Mouse (Mus musculus) MN1 (cell line): Measurements from ENCODE around the gene Slc5a10.

Experiments
- DNase-seq: peaks from one replicate; pipeline ENCODE4 v3.0.0-alpha.2; 2016; ENCODE audit warnings: low spot score

Slc5a10 gene

DNA sequence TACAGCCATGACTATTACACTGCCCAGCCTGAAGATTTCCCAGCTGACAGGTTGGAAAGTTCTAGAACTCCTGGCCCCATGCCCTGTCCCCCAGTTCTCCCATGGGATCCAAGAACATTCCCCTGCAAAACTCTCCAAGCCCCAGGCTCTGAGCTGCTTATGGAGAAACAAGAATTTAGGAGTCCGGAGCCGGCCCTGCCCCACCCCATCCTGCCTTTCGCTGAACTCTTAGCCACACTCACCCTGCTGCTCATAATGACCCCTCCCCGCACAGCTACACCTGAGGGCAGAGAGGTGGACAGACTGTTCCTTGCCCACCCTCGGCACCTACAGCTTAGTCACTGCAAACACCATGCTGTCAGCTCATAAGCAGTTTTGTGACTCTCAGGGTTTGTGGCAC lies 52.8 kb downstream of the Slc5a10 start:
- no peak for DNase-seq

DNA sequence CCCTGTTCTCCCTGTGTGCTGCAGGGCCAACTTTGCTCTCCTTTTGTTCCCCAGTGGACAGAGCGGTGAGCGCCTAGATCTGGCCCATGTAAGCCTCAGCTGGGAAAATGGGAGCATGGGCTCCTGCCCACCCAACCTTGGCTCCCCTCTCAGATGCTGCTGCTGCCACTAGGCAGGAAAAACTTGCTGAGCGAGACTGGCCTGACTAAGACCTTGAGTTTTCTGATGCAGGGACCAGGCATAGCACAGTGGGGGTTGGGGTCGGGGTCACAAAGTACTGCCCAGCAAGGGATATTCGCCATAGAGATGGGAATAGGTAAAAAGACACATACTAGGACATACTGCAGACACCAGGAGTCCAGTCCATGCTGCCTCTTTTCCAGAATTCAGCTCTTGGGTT lies 53.4 kb downstream of the Slc5a10 start:
- DNase-seq = no peak

DNA sequence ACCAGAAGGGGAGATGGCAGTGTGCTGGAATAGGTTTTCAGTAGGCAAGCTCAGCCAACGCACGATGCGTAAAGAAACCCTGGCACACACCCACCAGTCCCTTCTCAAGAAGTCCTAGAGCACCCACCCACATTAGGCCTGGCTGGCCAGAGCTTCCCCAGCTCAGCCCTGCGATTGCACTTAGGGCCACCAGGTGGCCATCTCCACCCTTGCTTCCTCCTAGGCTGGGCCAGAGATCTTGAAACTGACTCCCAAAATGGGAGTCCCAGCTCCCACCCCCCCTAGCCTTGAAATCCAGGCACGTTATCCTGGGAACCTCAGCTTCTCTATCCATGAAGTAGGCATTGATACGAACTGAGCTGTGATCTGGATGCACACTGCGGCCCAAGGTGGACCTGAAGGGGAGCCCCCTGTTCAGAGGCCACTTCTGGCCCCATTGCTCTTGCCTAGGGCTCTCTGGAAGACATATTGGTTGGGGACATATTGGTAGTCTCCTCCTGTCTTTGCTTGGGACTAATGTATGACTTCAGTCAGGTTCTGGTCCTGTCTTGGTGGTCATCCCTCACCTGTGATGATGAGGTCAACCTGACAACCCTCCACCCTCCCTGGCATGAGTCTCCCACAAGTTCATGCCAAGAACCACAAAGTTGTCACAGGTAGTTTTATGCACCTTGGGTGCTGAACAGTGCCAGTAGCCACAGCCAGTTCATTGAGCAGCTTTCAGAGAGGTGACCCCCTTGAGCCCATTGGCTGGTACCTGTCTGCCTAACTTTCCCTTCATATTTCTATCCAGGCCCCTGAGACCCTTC lies 54.4 kb downstream of the Slc5a10 start:
- peak; percentile 59 for DNase-seq

GRCm38 (mm10) chr11:61665401-61665800 lies 55.2 kb downstream of the Slc5a10 start:
- no peak for DNase-seq

- DNase-seq = no peak
Measured at GRCm38 (mm10) chr11:61662189-61662588, 58.4 kb downstream of the Slc5a10 start.

DNA sequence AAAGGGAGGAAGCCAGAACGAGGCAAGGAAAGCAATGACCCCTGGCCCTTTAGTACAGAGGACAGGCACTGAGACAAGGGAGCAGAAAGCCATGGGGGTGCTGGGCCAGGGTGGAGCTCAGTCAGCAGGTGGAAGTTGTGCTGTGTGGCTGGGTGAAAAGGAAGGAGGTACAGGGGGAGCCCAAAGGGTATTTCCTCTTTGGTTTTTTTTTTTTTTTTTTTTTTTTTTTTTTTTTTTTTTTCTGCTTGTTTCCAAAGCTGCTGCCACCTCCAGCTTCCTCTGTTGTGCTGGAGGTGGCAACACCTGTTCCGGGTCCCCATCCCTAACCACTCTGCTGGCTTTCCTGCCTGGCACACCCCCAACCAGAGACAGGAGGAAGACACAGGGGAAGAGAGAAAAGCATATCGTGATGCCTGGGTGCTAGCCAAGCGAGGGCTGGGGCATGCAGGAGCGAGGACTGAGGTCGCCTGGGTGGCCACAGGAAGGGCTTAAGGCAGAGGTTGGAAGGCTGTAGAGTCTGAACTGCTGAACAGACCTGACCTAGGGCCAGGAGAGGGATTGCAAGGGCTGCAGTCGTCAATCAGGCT lies 59.7 kb downstream of the Slc5a10 start:
- no peak for DNase-seq

DNA sequence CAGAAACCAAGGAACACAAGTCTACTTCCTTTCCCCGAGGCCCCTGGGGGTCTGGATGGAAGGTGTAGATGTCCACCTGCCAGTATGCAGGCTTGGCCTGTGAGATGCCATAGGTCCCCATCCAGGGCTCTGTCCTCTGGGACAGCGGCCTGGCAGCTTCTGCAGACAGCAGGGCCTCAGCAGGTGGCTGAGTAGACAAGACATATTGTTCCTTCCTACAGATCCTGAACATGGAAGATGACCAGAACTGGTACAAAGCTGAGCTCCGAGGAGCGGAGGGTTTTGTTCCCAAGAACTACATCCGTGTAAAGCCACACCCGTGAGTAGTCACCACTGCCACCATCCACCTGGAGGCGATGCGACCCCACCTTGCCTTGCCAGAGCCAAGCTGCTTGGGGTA lies 60.6 kb downstream of the Slc5a10 start:
- DNase-seq = no peak

- peak; percentile 79 for DNase-seq
Measured at GRCm38 (mm10) chr11:61659011-61659858, 61.4 kb downstream of the Slc5a10 start.

DNA sequence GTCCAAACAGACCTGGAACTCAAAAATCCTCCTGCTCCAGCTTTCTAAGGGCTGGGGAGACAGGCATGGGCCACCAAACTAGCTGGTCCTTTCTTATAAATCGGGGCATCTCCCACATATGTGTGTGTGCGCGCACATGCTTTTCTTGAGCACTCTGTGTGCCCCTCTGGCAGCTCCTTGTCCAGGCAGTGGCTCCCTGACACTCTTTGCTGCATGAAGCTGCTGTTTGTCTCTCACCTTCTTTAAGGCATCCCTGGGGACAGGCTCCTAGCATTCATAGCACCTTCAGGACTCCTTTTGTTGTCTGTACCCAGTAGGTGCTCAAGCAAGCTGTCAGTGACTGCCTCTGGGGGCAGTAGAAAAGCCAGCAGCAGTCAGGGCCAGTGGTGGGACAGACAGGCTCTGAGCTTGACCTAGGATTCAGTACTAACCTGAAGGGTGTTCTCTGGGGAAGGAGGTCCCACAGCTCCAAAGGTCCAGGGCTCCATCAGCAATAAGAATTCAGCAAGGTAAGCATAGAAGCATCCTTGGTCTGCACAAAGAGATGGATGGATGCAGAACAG lies 62.2 kb downstream of the Slc5a10 start:
- peak; percentile 30 for DNase-seq

DNA sequence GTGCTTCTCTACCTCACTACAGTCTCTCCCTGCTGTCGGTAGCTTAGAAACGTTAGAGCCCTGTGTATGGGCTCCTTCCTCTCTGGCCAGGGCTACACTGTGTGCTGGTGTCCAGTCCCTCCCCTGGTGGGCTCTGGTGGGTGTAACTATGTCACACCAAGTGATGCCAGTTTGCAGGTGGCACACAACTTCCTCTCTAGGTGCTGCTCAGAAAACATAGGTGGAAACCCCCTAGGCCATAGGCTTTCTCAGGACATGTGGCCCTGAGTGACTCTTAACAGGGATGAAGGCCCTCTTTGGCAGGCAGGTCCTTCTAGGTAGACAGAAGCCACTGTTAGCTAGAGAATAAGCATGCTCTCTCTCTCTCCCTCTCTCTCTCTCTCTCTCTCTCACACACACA lies 63.2 kb downstream of the Slc5a10 start:
- DNase-seq = no peak

DNA sequence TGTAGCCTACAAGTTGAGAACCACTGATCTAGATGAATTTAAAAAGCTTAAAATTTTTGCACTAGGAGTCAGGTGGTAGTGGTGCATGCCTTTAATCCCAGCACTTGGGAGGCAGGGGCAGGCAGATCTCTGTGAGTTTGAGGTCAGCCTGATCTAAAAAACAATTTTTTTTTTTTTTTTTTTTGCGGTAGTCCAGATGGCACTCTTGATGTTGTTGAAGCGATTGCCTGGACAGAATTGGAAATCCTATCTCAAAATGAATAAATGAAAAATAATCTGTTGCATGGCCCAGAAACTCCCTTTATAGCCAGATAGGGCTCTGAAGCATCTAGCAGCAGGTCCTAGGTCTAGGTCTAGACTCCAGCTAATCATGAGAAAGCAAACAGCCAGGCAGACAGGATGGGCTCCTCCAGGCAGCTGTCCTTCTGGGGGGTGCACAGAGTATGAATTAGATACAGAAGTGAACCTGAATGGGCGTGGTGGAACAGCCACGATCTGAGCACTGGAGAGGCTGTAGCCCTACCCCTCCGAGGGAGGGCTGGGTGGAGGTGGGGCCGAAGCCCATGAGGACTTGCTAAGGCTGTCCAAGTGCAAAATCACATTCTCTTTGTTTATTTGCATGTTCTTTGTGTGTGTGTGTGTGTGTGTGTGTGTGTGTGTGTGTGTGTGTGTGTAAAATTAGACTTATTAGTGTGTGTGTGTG lies 64.3 kb downstream of the Slc5a10 start:
- DNase-seq = no peak

- DNase-seq = no peak
Measured at GRCm38 (mm10) chr11:61655649-61656048, 65.0 kb downstream of the Slc5a10 start.

DNA sequence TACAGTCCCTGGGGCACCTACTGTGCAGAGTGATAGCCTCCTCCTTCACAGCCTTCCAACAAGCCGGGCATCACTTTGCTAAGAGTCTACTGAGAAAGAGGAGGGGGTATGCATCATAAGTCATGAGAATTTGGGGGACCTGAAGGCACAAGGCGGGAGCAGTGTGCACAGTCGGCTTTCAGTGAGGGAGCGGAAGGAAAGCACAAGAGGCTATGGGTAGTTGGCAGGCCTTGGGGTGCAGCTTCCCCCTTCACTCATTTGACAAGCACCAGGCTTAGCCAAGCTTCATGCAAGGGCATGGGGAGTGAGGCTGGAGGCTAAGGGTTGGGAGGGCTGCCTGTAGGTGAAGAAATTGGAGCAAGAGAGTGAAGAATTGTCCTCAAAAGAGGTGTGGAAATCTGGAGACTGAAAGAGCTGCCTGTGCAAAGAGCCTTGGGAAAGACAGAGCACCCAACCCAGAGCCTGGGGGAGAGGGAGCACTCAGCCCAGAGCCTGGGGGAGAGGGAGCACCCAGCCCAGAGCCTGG lies 65.8 kb downstream of the Slc5a10 start:
- no peak for DNase-seq

- no peak for DNase-seq
Measured at GRCm38 (mm10) chr11:61653568-61653967, 67.1 kb downstream of the Slc5a10 start.

DNA sequence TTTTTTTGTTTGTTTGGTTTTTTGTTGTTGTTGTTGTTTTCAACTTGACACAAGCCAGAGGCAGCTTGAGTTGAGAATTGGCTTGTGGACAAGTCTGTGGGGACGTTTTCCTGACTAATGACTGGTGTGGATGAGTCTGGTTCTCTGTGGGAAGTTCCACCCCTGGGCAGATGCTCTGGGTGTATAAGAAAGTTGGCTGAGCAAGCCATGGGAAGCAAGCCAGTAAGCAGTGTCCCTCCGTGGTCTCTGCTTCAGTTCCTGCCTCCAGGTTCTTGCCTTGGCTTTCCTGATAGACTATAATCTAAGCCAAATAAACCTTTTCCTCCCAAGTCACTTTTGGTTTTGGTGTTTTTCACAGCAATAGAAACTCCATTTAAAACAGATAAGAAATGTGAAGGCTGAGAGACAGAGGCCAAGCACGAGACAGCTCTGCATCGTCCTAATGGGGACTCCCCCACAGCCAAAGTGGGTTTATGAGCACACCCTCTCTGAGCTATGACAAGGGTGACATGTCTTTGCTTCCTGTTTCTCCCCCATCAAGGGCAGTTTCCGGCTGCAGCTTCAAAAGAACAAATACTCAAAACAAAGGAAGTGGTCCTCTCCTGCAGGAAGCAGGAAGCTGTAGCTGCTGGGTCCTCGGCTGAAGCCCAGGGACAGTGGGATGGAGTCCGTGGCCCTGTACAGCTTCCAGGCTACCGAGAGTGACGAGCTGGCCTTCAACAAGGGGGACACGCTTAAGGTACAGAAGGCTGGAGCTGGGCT lies 67.8 kb downstream of the Slc5a10 start, which contains the start of gene Grap:
Gene Grap, plus strand, starts transcription at position 580 of the 762 bp plus-strand sequence.
- DNase-seq = no peak

DNA sequence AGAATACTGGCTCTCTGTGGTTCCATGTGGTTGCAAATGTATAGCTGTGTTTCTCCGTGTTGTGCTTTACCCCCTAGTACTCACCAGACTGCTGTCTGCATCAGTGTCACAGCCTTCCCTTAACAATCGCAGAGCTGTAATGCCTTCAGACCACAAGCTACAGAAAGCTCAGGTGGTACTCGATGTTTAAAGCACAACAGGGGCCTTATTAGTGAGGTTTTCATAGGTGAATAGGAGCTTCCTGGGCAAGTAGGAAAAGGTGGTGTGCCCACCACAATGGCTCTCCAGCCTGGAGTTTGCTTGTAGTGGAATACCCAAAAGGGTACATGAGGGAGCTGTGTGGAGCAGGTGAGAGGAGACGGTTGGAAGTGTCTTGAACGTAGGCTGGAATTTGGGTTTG lies 68.4 kb downstream of the Slc5a10 start:
- DNase-seq = no peak

- no peak for DNase-seq
Measured at GRCm38 (mm10) chr11:61650470-61651265, 70.0 kb downstream of the Slc5a10 start.

DNA sequence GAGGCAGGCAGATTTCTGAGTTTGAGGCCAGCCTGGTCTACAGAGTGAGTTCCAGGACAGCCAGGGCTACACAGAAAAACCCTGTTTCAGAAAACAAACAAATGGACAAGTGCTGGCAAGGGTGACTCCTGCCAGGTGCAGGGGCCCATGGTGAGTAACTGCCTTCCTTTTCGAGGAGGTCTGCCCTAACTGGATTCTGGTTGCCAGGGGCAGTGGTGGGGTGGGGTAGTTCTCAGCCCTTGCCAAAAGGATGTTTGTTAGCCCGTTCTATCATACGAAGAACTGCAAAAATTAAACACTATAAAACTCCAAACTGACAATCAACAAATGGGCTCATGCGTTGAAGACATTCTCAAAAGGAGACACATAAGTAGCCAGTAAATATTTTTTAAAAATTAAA lies 71.0 kb downstream of the Slc5a10 start:
- no peak for DNase-seq

DNA sequence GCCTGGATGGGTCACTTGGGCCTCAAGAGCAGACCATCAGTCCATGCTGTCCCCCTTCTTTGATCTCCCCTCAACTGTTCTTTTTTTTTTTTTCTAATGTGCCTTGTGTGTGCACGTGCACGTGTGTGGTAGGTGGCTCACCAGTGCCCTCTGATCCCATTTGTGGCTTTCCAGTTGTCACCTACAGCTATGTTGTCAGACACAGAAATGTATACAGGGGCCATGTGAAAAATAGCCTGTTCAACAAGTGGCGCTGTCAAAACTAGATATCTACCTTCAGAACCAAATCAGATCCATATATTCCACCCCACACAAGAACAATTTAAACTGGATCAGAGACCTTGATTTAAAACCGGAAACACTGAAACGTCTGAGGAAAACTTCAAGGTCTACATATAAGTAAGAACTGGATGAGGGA lies 71.5 kb downstream of the Slc5a10 start:
- DNase-seq = no peak

- DNase-seq = no peak
Measured at GRCm38 (mm10) chr11:61648749-61649115, 71.9 kb downstream of the Slc5a10 start.
